Mouse (Mus musculus) liver, adult 2 months (tissue): ENCODE results near the gene Kdm8.

Source experiments
- CTCF ChIP-seq: fragments of 200-500 bp; IDR thresholded peaks from 2 replicates; pipeline ENCODE4 v1.5.1; 2011; ENCODE audit warnings: low read depth, low read length, control low read depth
- POLR2A ChIP-seq: fragments of 200-500 bp; IDR thresholded peaks from 2 replicates; pipeline ENCODE4 v1.6.1; 2011; ENCODE audit warnings: low read length, control low read depth; ENCODE audit not compliant: insufficient read depth; ENCODE audit errors: extremely low read depth

DNA sequence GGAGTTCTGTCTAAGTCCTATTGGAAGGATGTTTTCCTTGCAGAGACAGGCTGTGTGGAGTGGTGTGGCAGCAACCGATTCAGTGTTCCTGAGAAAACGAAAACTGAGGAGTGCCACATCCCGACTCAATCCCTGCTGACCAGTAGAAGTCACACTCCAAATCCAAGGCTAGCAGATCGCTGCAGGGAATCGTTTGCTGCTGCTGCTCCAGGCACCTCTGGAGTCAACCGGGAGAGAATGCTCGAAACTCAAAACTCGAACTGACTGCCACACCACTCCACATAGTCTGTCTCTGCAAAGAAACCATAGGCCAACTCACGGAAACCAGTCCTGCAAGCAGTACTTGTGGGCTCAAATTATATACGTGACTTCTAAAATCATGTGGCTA is 406 bp upstream of the Kdm8 start:
- TF ChIP-seq CTCF = no peak
- no peak for TF ChIP-seq POLR2A
